Mouse (Mus musculus): ENCODE data around the gene Pgghg. TPM values are rescaled to one million over a fixed set of nuclear protein-coding genes. Genes with fewer than 3 reads are reported as not detected.
A peak's percentile ranks its signal among the peaks of the same experiment; 100 is the strongest.

The Pgghg gene
- polyA plus RNA-seq, 1 experiment from 2014 or later, result 8.7 TPM

GRCm38 (mm10) chr7:140951051-140951450, 9.9 kb downstream of the Pgghg start:
- 0 out of 2 replicates have a peak, but pooled peaks cover 2% of the 10 kb centered on the region for H3K27me3 ChIP-seq
- WGBS, result 62% methylated on average over 8 of the region's 8 CpGs
- no peaks in the 10 kb centered on the region for H3K9me3 ChIP-seq
- 0 out of 2 replicates have a peak, but pooled peaks cover 5% of the 10 kb centered on the region for H3K36me3 ChIP-seq
- no peak overlapping the region for H3K4me3 ChIP-seq (replicated peaks)
- ATAC-seq, result no peak
- H3K4me1 ChIP-seq (replicated peaks), result peaks cover 28% of the 10 kb centered on the region
- no peak overlapping the region for H3K9ac ChIP-seq (replicated peaks)
- H3K4me2 ChIP-seq (replicated peaks), result no peak overlapping the region
- no peak overlapping the region for H3K27ac ChIP-seq

GRCm38 (mm10) chr7:140951765-140952164, 10.6 kb downstream of the Pgghg start:
- H3K9me3 ChIP-seq, result no peaks in the 10 kb centered on the region
- H3K9ac ChIP-seq (replicated peaks), result no peak overlapping the region
- peaks cover 28% of the 10 kb centered on the region for H3K4me1 ChIP-seq (replicated peaks)
- no peak overlapping the region for H3K27ac ChIP-seq
- H3K27me3 ChIP-seq, result 0 out of 2 replicates have a peak, but pooled peaks cover 6% of the 10 kb centered on the region
- no peak for ATAC-seq
- H3K4me2 ChIP-seq (replicated peaks), result no peak overlapping the region
- WGBS, result 79% methylated on average over 6 of the region's 6 CpGs
- H3K4me3 ChIP-seq (replicated peaks), result no peak overlapping the region
- H3K36me3 ChIP-seq, result 0 out of 2 replicates have a peak, but pooled peaks cover 5% of the 10 kb centered on the region

GRCm38 (mm10) chr7:140952441-140952840, 11.2 kb downstream of the Pgghg start:
- peaks cover 28% of the 10 kb centered on the region for H3K4me1 ChIP-seq (replicated peaks)
- no peak overlapping the region for H3K9ac ChIP-seq (replicated peaks)
- H3K9me3 ChIP-seq, result no peaks in the 10 kb centered on the region
- no peak overlapping the region for H3K27ac ChIP-seq
- no peak for ATAC-seq
- H3K4me2 ChIP-seq (replicated peaks), result no peak overlapping the region
- no peak overlapping the region for H3K4me3 ChIP-seq (replicated peaks)
- H3K27me3 ChIP-seq, result 0 out of 2 replicates have a peak, but pooled peaks cover 6% of the 10 kb centered on the region
- 89% methylated on average over 7 of the region's 7 CpGs for WGBS
- H3K36me3 ChIP-seq, result 0 out of 2 replicates have a peak, but pooled peaks cover 5% of the 10 kb centered on the region

- H3K9me3 ChIP-seq, result no peaks in the 10 kb centered on the region
- no peak overlapping the region for H3K4me3 ChIP-seq (replicated peaks)
- H3K27ac ChIP-seq, result no peak overlapping the region
- 89% methylated on average over 11 of the region's 11 CpGs for WGBS
- peaks cover 8% of the 10 kb centered on the region; the same call in 1 of the 2 replicates for H3K27me3 ChIP-seq
- H3K4me1 ChIP-seq (replicated peaks), result peaks cover 28% of the 10 kb centered on the region
- ATAC-seq, result no peak
- H3K9ac ChIP-seq (replicated peaks), result no peak overlapping the region
- no peak overlapping the region for H3K4me2 ChIP-seq (replicated peaks)
- 0 out of 2 replicates have a peak, but pooled peaks cover 5% of the 10 kb centered on the region for H3K36me3 ChIP-seq
Observed at GRCm38 (mm10) chr7:140953133-140953532, 11.9 kb downstream of the Pgghg start.

GRCm38 (mm10) chr7:140953800-140954732, 12.9 kb downstream of the Pgghg start:
- peaks cover 31% of the 10 kb centered on the region for H3K4me1 ChIP-seq (replicated peaks)
- no peaks in the 10 kb centered on the region for H3K9me3 ChIP-seq
- no peak overlapping the region for H3K27ac ChIP-seq
- H3K4me3 ChIP-seq (replicated peaks), result peak overlapping the region; percentile 33; the same call in 1 of the 2 replicates
- H3K27me3 ChIP-seq, result peaks cover 12% of the 10 kb centered on the region; the same call in 1 of the 2 replicates
- H3K4me2 ChIP-seq (replicated peaks), result peak overlapping the region; percentile 54
- ATAC-seq, result no peak
- WGBS, result 68% methylated on average over 15 of the region's 15 CpGs
- no peak overlapping the region for H3K9ac ChIP-seq (replicated peaks)
- H3K36me3 ChIP-seq, result no peaks in the 10 kb centered on the region

GRCm38 (mm10) chr7:140954733-140955071, 13.5 kb downstream of the Pgghg start:
- WGBS, result 13% methylated on average over 9 of the region's 9 CpGs
- Histone ChIP-seq H3K4me3 (replicated peaks) (peak overlapping the region; percentile 33), H3K27me3 (peaks cover 12% of the 10 kb centered on the region; the same call in 1 of the 2 replicates), H3K36me3 (no peaks in the 10 kb centered on the region), H3K4me2 (replicated peaks) (peak overlapping the region; percentile 54), H3K27ac (no peak overlapping the region), H3K9me3 (no peaks in the 10 kb centered on the region), H3K4me1 (replicated peaks) (peaks cover 34% of the 10 kb centered on the region), H3K9ac (replicated peaks) (no peak overlapping the region)
- no peak for ATAC-seq

GRCm38 (mm10) chr7:140955342-140955741, 14.2 kb downstream of the Pgghg start:
- H3K4me1 ChIP-seq (replicated peaks), result peaks cover 31% of the 10 kb centered on the region
- 6% methylated on average over 17 of the region's 17 CpGs for WGBS
- ATAC-seq, result peak; percentile 68
- H3K27ac ChIP-seq, result no peak overlapping the region
- no peaks in the 10 kb centered on the region for H3K36me3 ChIP-seq
- H3K27me3 ChIP-seq, result peaks cover 12% of the 10 kb centered on the region; the same call in 1 of the 2 replicates
- peak overlapping the region; percentile 33 for H3K4me3 ChIP-seq (replicated peaks)
- no peaks in the 10 kb centered on the region for H3K9me3 ChIP-seq
- H3K4me2 ChIP-seq (replicated peaks), result peak overlapping the region; percentile 54
- peak overlapping the region; percentile 56 for H3K9ac ChIP-seq (replicated peaks)

GRCm38 (mm10) chr7:140955758-140956555, 14.8 kb downstream of the Pgghg start, which contains the start of the genes Gm45717 and Ifitm2:
TSS of gene Gm45717 (minus strand) at chr7:140955937.
TSS of gene Ifitm2 (minus strand) at chr7:140955987.
- Histone ChIP-seq H3K4me2 (replicated peaks) (peak within 1 kb of the TSS; percentile 54), H3K4me3 (replicated peaks) (peak within 1 kb of the TSS; percentile 33), H3K9me3 (no peaks in the 10 kb centered on the region), H3K4me1 (replicated peaks) (peaks cover 25% of the 10 kb centered on the region), H3K9ac (replicated peaks) (peak within 1 kb of the TSS; percentile 56), H3K36me3 (no peaks in the 10 kb centered on the region), H3K27ac (no peak within 1 kb of the TSS), H3K27me3 (peaks cover 12% of the 10 kb centered on the region; the same call in 1 of the 2 replicates)
- peak; percentile 59; the same call in 1 of the 2 replicates for ATAC-seq
- WGBS, result 24% methylated on average over 11 of the region's 11 CpGs

- Histone ChIP-seq H3K9me3 (no peaks in the 10 kb centered on the region), H3K36me3 (no peaks in the 10 kb centered on the region), H3K27ac (no peak overlapping the region), H3K4me1 (replicated peaks) (peaks cover 20% of the 10 kb centered on the region), H3K27me3 (peaks cover 12% of the 10 kb centered on the region; the same call in 1 of the 2 replicates), H3K4me2 (replicated peaks) (no peak overlapping the region), H3K4me3 (replicated peaks) (no peak overlapping the region), H3K9ac (replicated peaks) (no peak overlapping the region)
- no peak for ATAC-seq
- WGBS, result 60% methylated on average over 6 of the region's 6 CpGs
Observed at GRCm38 (mm10) chr7:140956556-140956869, 15.3 kb downstream of the Pgghg start.

GRCm38 (mm10) chr7:140959181-140959901, 18.1 kb downstream of the Pgghg start:
- Histone ChIP-seq H3K27me3 (peaks cover 12% of the 10 kb centered on the region; the same call in 1 of the 2 replicates), H3K9me3 (no peaks in the 10 kb centered on the region), H3K9ac (replicated peaks) (no peak overlapping the region), H3K4me2 (replicated peaks) (no peak overlapping the region), H3K27ac (no peak overlapping the region), H3K36me3 (no peaks in the 10 kb centered on the region), H3K4me1 (replicated peaks) (peaks cover 17% of the 10 kb centered on the region), H3K4me3 (replicated peaks) (no peak overlapping the region)
- WGBS, result 3% methylated on average over 9 of the region's 9 CpGs
- ATAC-seq, result no peak

- no peak for ATAC-seq
- no peak overlapping the region for H3K9ac ChIP-seq (replicated peaks)
- H3K27ac ChIP-seq, result no peak overlapping the region
- H3K4me1 ChIP-seq (replicated peaks), result peaks cover 10% of the 10 kb centered on the region
- no peak overlapping the region for H3K4me2 ChIP-seq (replicated peaks)
- no peak overlapping the region for H3K4me3 ChIP-seq (replicated peaks)
- H3K36me3 ChIP-seq, result no peaks in the 10 kb centered on the region
- H3K27me3 ChIP-seq, result peaks cover 12% of the 10 kb centered on the region; the same call in 1 of the 2 replicates
- H3K9me3 ChIP-seq, result no peaks in the 10 kb centered on the region
- 55% methylated on average over 5 of the region's 5 CpGs for WGBS
Observed at GRCm38 (mm10) chr7:140960026-140960425, 18.8 kb downstream of the Pgghg start.
